Mouse (Mus musculus): ENCODE results near the gene Tns3. TPM values are rescaled to one million over a fixed set of nuclear protein-coding genes. Genes with fewer than 3 reads are reported as not detected.

Tns3 gene
- total and polyA plus RNA-seq, 3 experiments = 0.22 TPM; not detected in 2

- Histone ChIP-seq H3K9me3 (replicated peaks) (peaks cover 14% of the 10 kb centered on the region), H3K27me3 (ENCODE audit: insufficient read depth, low read length) (no peaks in the 10 kb centered on the region), H3K4me3 (ENCODE audit: low read depth, low read length) (no peak overlapping the region), H3K36me3 (replicated peaks) (no peaks in the 10 kb centered on the region), H3K4me1 (ENCODE audit: insufficient read depth, low read depth, low read length) (no peaks in the 10 kb centered on the region)
- DNase-seq (ENCODE audit: low spot score) = no peak
- TF ChIP-seq TAL1 (conservative IDR thresholded peaks at IDR 0.05; ENCODE audit: low read depth, low read length) (no peak), CTCF (IDR thresholded peaks at IDR 0.05; ENCODE audit: low read depth, low read length) (no peak), POLR2AphosphoS5 (IDR thresholded peaks at IDR 0.05; ENCODE audit: insufficient replicate concordance, low read depth, low read length) (no peak), GATA2 (IDR thresholded peaks at IDR 0.05; ENCODE audit: borderline replicate concordance, low read depth, low read length) (no peak), GATA1 (IDR thresholded peaks at IDR 0.05; ENCODE audit: borderline replicate concordance, low read length) (no peak)
- no peak for ATAC-seq (ENCODE audit: extremely low read depth, insufficient number of reproducible peaks, low FRiP score, poor library complexity, severe bottlenecking)
These were observed 213.8 kb downstream of the Tns3 start for GRCm38 (mm10) chr11:8450540-8450939.

GRCm38 (mm10) chr11:8445915-8446356 lies 218.4 kb downstream of the Tns3 start:
- H3K4me3 ChIP-seq (ENCODE audit: low read depth, low read length) = no peak overlapping the region
- no peak for DNase-seq (ENCODE audit: low spot score)
- no peak for TF ChIP-seq CTCF (IDR thresholded peaks at IDR 0.05; ENCODE audit: low read depth, low read length)
- no peak for TF ChIP-seq GATA1 (IDR thresholded peaks at IDR 0.05; ENCODE audit: borderline replicate concordance, low read length)
- no peak for TF ChIP-seq GATA2 (IDR thresholded peaks at IDR 0.05; ENCODE audit: borderline replicate concordance, low read depth, low read length)
- TF ChIP-seq POLR2AphosphoS5 (IDR thresholded peaks at IDR 0.05; ENCODE audit: insufficient replicate concordance, low read depth, low read length) = no peak
- TF ChIP-seq TAL1 (conservative IDR thresholded peaks at IDR 0.05; ENCODE audit: low read depth, low read length) = no peak
- H3K4me1 ChIP-seq (ENCODE audit: insufficient read depth, low read depth, low read length) = no peaks in the 10 kb centered on the region
- ATAC-seq (ENCODE audit: extremely low read depth, insufficient number of reproducible peaks, low FRiP score, poor library complexity, severe bottlenecking) = no peak
- peaks cover 11% of the 10 kb centered on the region for H3K9me3 ChIP-seq (replicated peaks)
- H3K36me3 ChIP-seq (replicated peaks) = no peaks in the 10 kb centered on the region
- H3K27me3 ChIP-seq (ENCODE audit: insufficient read depth, low read length) = no peaks in the 10 kb centered on the region

- H3K27me3 ChIP-seq (ENCODE audit: insufficient read depth, low read length) = no peaks in the 10 kb centered on the region
- no peak for TF ChIP-seq TAL1 (conservative IDR thresholded peaks at IDR 0.05; ENCODE audit: low read depth, low read length)
- no peak for TF ChIP-seq CTCF (IDR thresholded peaks at IDR 0.05; ENCODE audit: low read depth, low read length)
- no peak for TF ChIP-seq POLR2AphosphoS5 (IDR thresholded peaks at IDR 0.05; ENCODE audit: insufficient replicate concordance, low read depth, low read length)
- ATAC-seq (ENCODE audit: extremely low read depth, insufficient number of reproducible peaks, low FRiP score, poor library complexity, severe bottlenecking) (no peak), DNase-seq (ENCODE audit: low spot score) (no peak)
- no peaks in the 10 kb centered on the region for H3K36me3 ChIP-seq (replicated peaks)
- no peak overlapping the region for H3K4me3 ChIP-seq (ENCODE audit: low read depth, low read length)
- H3K4me1 ChIP-seq (ENCODE audit: insufficient read depth, low read depth, low read length) = no peaks in the 10 kb centered on the region
- H3K9me3 ChIP-seq (replicated peaks) = peaks cover 9% of the 10 kb centered on the region
These were observed 219.4 kb downstream of the Tns3 start for GRCm38 (mm10) chr11:8444759-8445422.

GRCm38 (mm10) chr11:8443539-8444292 lies 220.6 kb downstream of the Tns3 start:
- H3K27me3 ChIP-seq (ENCODE audit: insufficient read depth, low read length) = no peaks in the 10 kb centered on the region
- no peaks in the 10 kb centered on the region for H3K4me1 ChIP-seq (ENCODE audit: insufficient read depth, low read depth, low read length)
- no peaks in the 10 kb centered on the region for H3K36me3 ChIP-seq (replicated peaks)
- DNase-seq (ENCODE audit: low spot score) (no peak), ATAC-seq (ENCODE audit: extremely low read depth, insufficient number of reproducible peaks, low FRiP score, poor library complexity, severe bottlenecking) (no peak)
- TF ChIP-seq POLR2AphosphoS5 (IDR thresholded peaks at IDR 0.05; ENCODE audit: insufficient replicate concordance, low read depth, low read length) = no peak
- no peak for TF ChIP-seq CTCF (IDR thresholded peaks at IDR 0.05; ENCODE audit: low read depth, low read length)
- TF ChIP-seq TAL1 (conservative IDR thresholded peaks at IDR 0.05; ENCODE audit: low read depth, low read length) = no peak
- no peak for TF ChIP-seq GATA2 (IDR thresholded peaks at IDR 0.05; ENCODE audit: borderline replicate concordance, low read depth, low read length)
- no peak for TF ChIP-seq GATA1 (IDR thresholded peaks at IDR 0.05; ENCODE audit: borderline replicate concordance, low read length)
- H3K9me3 ChIP-seq (replicated peaks) = peaks cover 8% of the 10 kb centered on the region
- no peak overlapping the region for H3K4me3 ChIP-seq (ENCODE audit: low read depth, low read length)

- no peaks in the 10 kb centered on the region; the same call in 1 of the 2 replicates for H3K9me3 ChIP-seq (replicated peaks)
- DNase-seq (ENCODE audit: low spot score) (no peak), ATAC-seq (ENCODE audit: extremely low read depth, insufficient number of reproducible peaks, low FRiP score, poor library complexity, severe bottlenecking) (no peak)
- no peak for TF ChIP-seq GATA2 (IDR thresholded peaks at IDR 0.05; ENCODE audit: borderline replicate concordance, low read depth, low read length)
- TF ChIP-seq POLR2AphosphoS5 (IDR thresholded peaks at IDR 0.05; ENCODE audit: insufficient replicate concordance, low read depth, low read length) = no peak
- no peak for TF ChIP-seq CTCF (IDR thresholded peaks at IDR 0.05; ENCODE audit: low read depth, low read length)
- TF ChIP-seq GATA1 (IDR thresholded peaks at IDR 0.05; ENCODE audit: borderline replicate concordance, low read length) = no peak
- no peak for TF ChIP-seq TAL1 (conservative IDR thresholded peaks at IDR 0.05; ENCODE audit: low read depth, low read length)
- H3K27me3 ChIP-seq (ENCODE audit: insufficient read depth, low read length) = no peaks in the 10 kb centered on the region
- no peaks in the 10 kb centered on the region for H3K36me3 ChIP-seq (replicated peaks)
- no peaks in the 10 kb centered on the region for H3K4me1 ChIP-seq (ENCODE audit: insufficient read depth, low read depth, low read length)
- no peak overlapping the region for H3K4me3 ChIP-seq (ENCODE audit: low read depth, low read length)
These were observed 223.6 kb downstream of the Tns3 start for GRCm38 (mm10) chr11:8440706-8441105.

GRCm38 (mm10) chr11:8440221-8440620 lies 224.1 kb downstream of the Tns3 start:
- no peak for DNase-seq (ENCODE audit: low spot score)
- Histone ChIP-seq H3K4me3 (ENCODE audit: low read depth, low read length) (no peak overlapping the region), H3K4me1 (ENCODE audit: insufficient read depth, low read depth, low read length) (no peaks in the 10 kb centered on the region), H3K9me3 (replicated peaks) (no peaks in the 10 kb centered on the region; the same call in 1 of the 2 replicates), H3K36me3 (replicated peaks) (no peaks in the 10 kb centered on the region), H3K27me3 (ENCODE audit: insufficient read depth, low read length) (no peaks in the 10 kb centered on the region)
- TF ChIP-seq TAL1 (conservative IDR thresholded peaks at IDR 0.05; ENCODE audit: low read depth, low read length) (no peak), CTCF (IDR thresholded peaks at IDR 0.05; ENCODE audit: low read depth, low read length) (no peak), GATA1 (IDR thresholded peaks at IDR 0.05; ENCODE audit: borderline replicate concordance, low read length) (no peak), POLR2AphosphoS5 (IDR thresholded peaks at IDR 0.05; ENCODE audit: insufficient replicate concordance, low read depth, low read length) (no peak), GATA2 (IDR thresholded peaks at IDR 0.05; ENCODE audit: borderline replicate concordance, low read depth, low read length) (no peak)
- no peak for ATAC-seq (ENCODE audit: extremely low read depth, insufficient number of reproducible peaks, low FRiP score, poor library complexity, severe bottlenecking)

Measured in G1E (cell line).